Mouse (Mus musculus): ENCODE data around the gene Gm13723.

GRCm38 (mm10) chr2:86824363-86824762 is 50.2 kb downstream of the Gm13723 start, which contains the start of gene Olfr1094:
- no peak for TF ChIP-seq CTCF (IDR thresholded peaks at IDR 0.05; ENCODE audit: borderline replicate concordance, extremely low read depth, insufficient read depth, insufficient read length)
- no peak for TF ChIP-seq POLR2A (IDR thresholded peaks at IDR 0.05; ENCODE audit: borderline replicate concordance, extremely low read depth, insufficient read depth, insufficient read length, poor library complexity, severe bottlenecking)

All from brain, embryonic 14.5 days (tissue).